Mouse (Mus musculus) bone marrow, adult 2 months (tissue): ENCODE results near the gene Grip1.

Experiments used
- CTCF ChIP-seq: fragments of 200-500 bp; IDR thresholded peaks from 2 replicates; pipeline ENCODE4 v1.5.1; 2011; ENCODE audit warnings: low read length, control low read depth; ENCODE audit not compliant: control insufficient read depth, insufficient read depth
- POLR2A ChIP-seq: fragments of 200-500 bp; IDR thresholded peaks from 2 replicates; pipeline ENCODE4 v1.6.1; 2011; ENCODE audit warnings: low read depth, mild to moderate bottlenecking, control low read depth, low read length, borderline replicate concordance; ENCODE audit not compliant: control insufficient read depth

DNA sequence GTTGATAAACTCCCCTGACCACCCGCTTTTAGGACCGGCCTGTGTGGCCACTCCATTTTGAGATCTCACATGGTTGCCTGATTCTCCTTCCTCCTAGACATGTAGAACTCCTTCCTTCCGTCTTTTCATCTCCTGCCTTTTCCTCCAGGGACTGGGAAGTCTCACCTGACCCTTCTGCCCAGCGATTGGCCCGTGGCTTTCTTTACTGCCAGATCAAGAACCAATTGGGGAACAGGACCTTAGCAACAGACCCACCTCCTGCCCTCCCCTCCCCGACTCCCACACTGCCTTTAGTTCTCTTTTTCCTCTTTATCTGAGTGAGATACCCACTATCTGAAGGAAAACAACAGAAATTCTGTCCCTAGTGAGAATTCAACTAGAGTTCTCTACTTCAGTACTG lies 180.9 kb downstream of the Grip1 start:
- TF ChIP-seq CTCF (no peak), POLR2A (no peak)
